Mouse (Mus musculus) embryonic stem cell, embryonic (primary cell): ENCODE data around the gene Adamts13.

ENCODE experiments used
- CTCF ChIA-PET, 4 experiments: fragments of 300-600 bp in 2 of 4; fragments of 350-600 bp in 2 of 4; sonication (Branson Sonifier 250); formaldehyde crosslinking; loops; one replicate each; lab custom pipeline; 2022; ENCODE audit warnings: inconsistent platforms in 2 of 4; lab: Charles Lee
- POLR2A ChIA-PET, 4 experiments: fragments of 300-600 bp in 2 of 4; fragments of 350-600 bp in 2 of 4; sonication (Branson Sonifier 250); formaldehyde crosslinking; loops; one replicate each; lab custom pipeline; 2022; ENCODE audit warnings: antibody characterized with exemption in 4 of 4, inconsistent platforms in 1 of 4; lab: Charles Lee

Adamts13 gene

DNA sequence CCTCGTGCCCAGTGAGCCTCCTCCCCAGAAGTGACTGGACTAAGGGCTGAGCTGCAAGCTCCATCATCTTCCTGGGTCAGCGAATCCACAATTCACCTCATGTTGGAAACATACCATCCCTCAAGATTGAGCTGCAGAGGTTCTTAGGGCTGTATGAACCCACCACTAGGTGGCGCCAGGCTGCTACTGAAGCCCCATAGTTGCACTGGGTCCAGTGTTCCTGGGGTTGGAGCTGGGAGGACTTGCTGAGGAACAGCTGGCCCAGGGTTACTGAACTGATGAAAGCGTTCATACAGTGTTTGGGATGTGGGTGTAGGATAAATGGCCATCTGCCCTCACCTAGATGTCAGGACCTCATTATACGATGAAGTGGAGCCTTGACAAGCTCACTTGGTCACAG lies 44.6 kb downstream of the Adamts13 start:
- CTCF ChIA-PET: interaction anchor here (0.6 to 3.4 kb wide), 73 partner anchors 8 to 1589 kb away, joined by 3 to 71 read pairs (median 4); partner anchors contain the start of genes Slc2a6 (in 4 of the 4), Surf6 (in 2 of the 4), Agpat2 (in 1 of the 4) and Cacfd1 (in 1 of the 4)
- POLR2A ChIA-PET: interaction anchor here (0.7 to 4.2 kb wide), 21 partner anchors 8 to 514 kb away, joined by 3 to 19 read pairs (median 4); partner anchors contain the start of genes Slc2a6 (in 3 of the 4), Cacfd1 (in 1 of the 4), Stkld1 (in 1 of the 4) and Surf6 (in 1 of the 4)

DNA sequence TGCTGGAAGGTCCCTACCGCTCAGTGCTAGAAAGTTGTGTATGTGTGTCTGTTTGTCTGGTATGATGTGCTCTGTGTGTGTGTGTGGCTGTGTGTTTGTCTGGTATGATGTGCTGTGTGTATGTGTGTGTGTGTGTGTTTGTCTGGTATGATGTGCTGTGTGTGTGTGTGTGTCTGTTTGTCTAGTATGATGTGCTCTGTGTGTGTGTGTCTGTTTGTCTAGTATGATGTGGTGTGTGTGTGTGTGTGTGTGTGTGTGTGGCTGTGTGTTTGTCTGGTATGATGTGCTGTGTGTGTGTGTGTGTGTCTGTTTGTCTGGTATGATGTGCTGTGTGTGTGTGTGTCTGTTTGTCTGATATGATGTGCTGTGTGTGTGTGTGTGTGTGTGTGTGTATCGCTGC lies 46.3 kb downstream of the Adamts13 start:
- CTCF ChIA-PET: interaction anchor here in 1 of 4 experiments (3.0 kb wide), 1 partner anchor 8 kb away, joined by 35 read pairs; the partner anchor contains the start of gene Slc2a6

DNA sequence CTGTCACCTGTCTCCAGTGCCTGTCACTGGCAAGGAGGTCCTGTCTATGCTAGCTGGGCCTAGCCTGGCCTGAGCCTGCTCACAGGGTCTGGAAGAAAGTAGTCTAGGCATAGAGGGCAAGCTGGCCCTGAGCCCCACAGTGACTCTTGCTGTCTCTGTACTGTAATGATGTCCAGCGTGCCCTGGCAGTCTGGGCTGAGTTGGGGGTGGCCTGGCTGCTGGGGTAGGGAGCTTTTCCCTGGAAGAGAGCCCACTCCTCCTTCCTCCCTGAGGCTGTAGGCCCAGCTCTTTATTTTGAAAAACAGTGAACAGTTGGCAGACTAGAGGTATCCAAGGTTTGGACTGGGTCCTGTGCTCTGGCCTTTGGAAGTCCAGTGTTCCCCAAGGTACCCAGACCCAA lies 47.9 kb downstream of the Adamts13 start:
- CTCF ChIA-PET: interaction anchor here in 2 of 4 experiments (0.6 to 1.1 kb wide), 2 partner anchors 18 to 1515 kb away, joined by 3 read pairs; no protein-coding TSS in a partner anchor

More for the DNA sequence above, 46.3 kb downstream of the Adamts13 start:
- POLR2A ChIA-PET: interaction anchor here in 3 of 4 experiments (0.7 to 4.2 kb wide), 4 partner anchors 8 to 1188 kb away, joined by 3 to 19 read pairs (median 4); partner anchors contain the start of genes Slc2a6 (in 2 of the 3) and Cacfd1 (in 1 of the 3)

DNA sequence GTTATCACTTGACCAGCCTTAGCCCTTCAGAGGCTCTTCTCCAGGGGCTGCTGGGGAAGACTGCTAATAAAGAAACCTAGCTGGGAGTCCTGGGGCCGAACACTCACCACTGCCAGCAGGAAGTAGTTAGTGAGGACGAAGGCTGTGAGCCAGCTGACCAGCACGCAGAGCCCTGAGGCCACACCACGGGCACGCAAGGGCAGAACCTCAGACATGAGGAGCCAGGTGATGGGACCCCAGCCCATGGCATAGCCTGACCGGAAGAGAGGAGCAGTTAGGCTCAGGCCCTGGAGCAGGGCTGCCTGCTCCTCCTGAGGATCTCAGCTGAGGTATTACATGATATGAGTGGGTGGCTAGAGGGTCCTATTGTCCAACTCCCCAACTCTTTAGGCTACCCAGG lies 49.4 kb downstream of the Adamts13 start:
- ChIA-PET CTCF (interaction anchor here (0.5 to 1.3 kb wide), 4 partner anchors 16 to 829 kb away, joined by 3 to 7 read pairs (median 4); no protein-coding TSS in a partner anchor), POLR2A (interaction anchor here in 1 of 4 experiments (1.0 kb wide), 2 partner anchors 9 to 111 kb away, joined by 3 read pairs; no protein-coding TSS in a partner anchor)

More for the DNA sequence above, 47.9 kb downstream of the Adamts13 start:
- POLR2A ChIA-PET: no interaction called here

DNA sequence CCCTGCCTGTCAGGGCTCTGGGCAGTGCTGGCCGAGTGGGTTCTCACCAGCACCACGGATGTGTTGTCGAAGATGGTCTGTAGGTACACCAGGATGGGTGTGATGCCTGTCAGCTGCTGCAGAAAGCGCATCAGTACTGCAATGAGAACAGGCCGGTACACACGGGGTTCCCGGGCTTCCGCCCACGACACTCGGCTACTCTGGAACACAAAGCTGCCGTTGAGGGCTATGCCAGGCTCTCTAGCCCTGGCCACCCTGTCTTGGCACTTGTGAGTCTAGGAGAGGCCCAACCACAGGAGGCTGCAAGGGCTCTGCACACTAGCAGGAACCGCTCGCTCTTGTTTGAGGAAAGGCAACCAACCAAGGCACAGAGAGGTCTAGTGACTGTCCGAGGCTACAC lies 50.9 kb downstream of the Adamts13 start:
- ChIA-PET CTCF (interaction anchor here (0.5 to 5.7 kb wide), 5 partner anchors 14 to 388 kb away, joined by 3 to 26 read pairs (median 4); no protein-coding TSS in a partner anchor), POLR2A (interaction anchor here in 3 of 4 experiments (0.5 to 1.5 kb wide), 8 partner anchors 8 to 1602 kb away, joined by 3 to 5 read pairs (median 4); no protein-coding TSS in a partner anchor)

DNA sequence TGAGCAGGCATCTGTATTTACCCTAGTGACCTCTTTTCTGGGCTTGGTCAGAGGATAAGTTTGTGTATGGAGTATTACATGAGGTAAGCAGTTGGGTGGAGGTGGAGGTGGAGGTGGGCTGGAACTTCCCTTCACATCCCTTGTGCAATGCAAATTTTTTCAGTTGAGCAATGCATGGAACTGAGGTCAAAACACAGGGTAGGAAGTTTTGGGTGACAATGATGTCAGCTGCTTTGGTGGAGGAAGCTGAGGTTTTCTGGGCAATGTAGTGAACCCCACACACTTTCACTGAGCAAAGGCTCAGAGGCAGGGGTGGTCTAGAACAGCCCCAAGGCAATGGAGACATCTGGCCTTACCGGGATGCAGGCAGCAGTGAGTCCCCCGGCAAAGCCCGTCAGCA lies 52.3 kb downstream of the Adamts13 start:
- ChIA-PET CTCF (interaction anchor here (0.9 to 5.7 kb wide), 8 partner anchors 7 to 378 kb away, joined by 3 to 26 read pairs (median 4); no protein-coding TSS in a partner anchor), POLR2A (interaction anchor here in 2 of 4 experiments (0.6 to 1.5 kb wide), 3 partner anchors 8 to 537 kb away, joined by 3 to 5 read pairs (median 4); no protein-coding TSS in a partner anchor)

DNA sequence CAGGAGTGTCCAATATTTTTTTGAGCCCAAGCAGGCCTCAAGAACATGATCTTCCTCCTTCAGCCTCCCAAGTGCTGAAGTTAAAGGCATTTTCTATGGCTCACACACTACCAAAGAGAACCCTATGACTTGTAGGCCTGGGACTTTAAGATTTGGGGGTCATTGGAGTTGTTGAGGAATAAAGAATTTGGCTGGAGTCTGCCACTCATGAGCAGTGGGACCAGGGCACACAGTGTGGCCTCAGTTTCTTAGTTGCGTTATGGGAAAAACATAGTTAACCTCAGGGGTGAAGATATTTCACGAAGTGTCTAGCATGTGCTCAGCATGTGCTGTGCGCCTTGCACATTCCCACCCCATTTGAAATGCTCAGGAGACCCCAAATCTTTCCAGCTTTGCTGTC lies 53.1 kb downstream of the Adamts13 start:
- ChIA-PET POLR2A (interaction anchor here in 1 of 4 experiments (2.3 to 2.8 kb wide), 2 partner anchors 9 to 13 kb away, joined by 7 to 19 read pairs; no protein-coding TSS in a partner anchor), CTCF (interaction anchor here in 3 of 4 experiments (0.9 to 5.7 kb wide), 6 partner anchors 8 to 379 kb away, joined by 3 to 35 read pairs (median 14); no protein-coding TSS in a partner anchor)

DNA sequence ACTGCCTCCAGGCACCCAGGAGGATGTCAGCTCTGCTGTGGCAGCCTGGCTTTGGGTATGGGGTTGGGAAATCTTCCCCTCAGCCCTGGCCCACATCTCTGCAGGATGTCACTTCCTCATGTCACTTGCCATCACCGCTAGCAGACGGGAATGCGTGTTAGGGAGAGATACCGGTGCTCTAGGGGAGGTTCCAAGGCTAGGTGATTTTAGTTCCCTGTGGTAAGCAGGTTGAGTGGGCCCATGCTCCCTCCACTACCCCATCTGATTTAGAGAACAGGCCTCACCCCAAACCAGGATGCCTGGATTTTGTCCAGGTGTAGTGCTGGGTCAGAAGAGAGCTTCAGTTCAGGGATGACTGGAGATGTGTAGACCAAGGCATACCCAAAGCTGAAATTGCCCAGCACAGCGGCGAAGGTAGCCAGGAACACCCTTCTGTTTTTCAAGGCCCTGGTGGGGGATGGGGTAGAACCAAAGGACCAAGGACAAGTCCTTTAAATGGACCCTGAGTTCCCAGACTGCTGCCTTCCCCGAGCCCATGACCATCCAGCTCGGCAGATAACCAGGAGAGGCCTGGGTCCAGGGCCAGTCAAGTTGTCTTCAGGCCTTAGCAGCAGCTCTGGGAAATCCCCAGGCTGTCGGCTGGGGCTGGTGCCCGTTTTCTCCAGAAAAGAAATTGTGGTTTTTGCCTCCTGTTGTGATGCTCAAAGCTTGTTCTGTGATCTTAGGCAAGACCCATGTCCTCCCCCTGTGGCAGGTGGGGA lies 53.8 kb downstream of the Adamts13 start:
- CTCF ChIA-PET: interaction anchor here (0.9 to 5.7 kb wide), 14 partner anchors 9 to 210 kb away, joined by 3 to 35 read pairs (median 6); no protein-coding TSS in a partner anchor
- POLR2A ChIA-PET: interaction anchor here in 3 of 4 experiments (0.6 to 2.8 kb wide), 20 partner anchors 8 to 391 kb away, joined by 3 to 19 read pairs (median 3); partner anchors contain the start of gene Surf6 (in 2 of the 3)

DNA sequence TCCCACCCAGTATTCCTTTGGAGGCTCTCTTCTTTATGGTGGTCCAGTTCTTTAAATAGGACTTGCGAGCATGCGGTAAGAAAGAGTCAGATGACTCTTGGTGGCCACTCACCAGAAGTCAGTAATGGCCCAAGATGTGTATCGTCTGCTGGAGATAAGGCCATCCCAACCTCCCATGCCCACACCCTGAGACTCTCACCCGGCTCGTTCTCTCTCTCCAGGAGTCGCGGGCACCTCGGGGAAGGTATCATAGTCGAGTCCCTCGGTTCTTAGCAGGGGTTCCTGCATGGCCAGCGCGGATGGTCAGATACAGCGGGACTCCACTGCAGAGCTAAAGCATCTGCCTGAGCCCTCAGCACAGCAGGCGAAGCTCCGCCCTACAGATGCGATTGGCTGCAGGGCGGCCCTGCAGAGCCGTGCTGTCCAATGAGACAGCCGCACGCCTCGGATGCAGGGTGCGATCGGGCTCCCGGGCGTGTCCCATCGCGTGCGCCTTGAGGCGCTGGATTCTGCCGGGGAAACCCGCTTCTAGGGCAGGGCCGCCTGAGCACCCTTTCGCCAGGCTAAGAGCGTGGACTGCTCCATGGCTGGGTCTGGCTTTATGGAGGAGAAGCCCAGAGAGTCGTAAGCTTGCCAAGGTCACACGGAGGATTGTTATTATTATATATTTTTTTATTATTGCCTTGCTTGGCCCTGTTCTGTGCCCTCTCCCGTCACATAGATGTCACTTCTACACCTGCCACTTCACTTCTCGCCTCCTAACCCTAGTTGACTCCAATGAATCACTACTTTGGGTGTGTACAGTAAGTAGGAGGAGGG lies 54.6 kb downstream of the Adamts13 start, which contains the start of gene Slc2a6:
Slc2a6 (minus strand) TSS at position 381 of the 819 bp plus-strand sequence.
- CTCF ChIA-PET: interaction anchor here (0.6 to 5.7 kb wide), 16 partner anchors 10 to 788 kb away, joined by 3 to 35 read pairs (median 6); no protein-coding TSS in a partner anchor
- POLR2A ChIA-PET: interaction anchor here in 3 of 4 experiments (0.5 to 2.8 kb wide), 23 partner anchors 9 to 952 kb away, joined by 3 to 19 read pairs (median 3); partner anchors contain the start of gene Surf6 (in 2 of the 3)

DNA sequence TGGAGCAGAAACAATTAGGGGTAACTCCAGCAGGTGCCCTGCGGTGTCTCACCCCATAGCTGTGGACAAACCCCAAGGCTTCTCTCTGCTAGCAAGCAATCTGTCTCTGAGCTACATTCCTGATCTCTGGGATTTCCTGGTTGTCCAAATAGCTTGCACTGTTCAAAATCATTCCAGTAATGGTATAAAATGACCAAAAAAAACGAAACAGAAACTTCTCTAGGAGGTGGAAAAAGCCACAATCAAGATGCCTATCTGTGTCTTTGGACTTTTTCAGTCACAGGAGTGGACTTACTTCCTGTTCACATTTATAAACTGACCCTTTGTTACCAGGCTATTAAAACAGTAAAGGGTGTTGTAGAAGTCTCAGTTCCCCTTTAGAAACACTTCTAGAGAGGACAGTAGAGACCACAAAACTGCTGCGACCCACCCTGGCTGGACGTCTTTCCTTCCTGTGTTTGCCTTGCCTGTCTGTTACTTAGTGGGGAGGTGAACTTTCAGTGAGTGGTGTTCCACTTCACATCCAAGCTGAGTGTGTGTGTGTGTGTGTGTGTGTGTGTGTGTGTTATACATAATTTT lies 55.3 kb downstream of the Adamts13 start:
- CTCF ChIA-PET: interaction anchor here (0.6 to 5.7 kb wide), 16 partner anchors 10 to 787 kb away, joined by 3 to 35 read pairs (median 4); no protein-coding TSS in a partner anchor

DNA sequence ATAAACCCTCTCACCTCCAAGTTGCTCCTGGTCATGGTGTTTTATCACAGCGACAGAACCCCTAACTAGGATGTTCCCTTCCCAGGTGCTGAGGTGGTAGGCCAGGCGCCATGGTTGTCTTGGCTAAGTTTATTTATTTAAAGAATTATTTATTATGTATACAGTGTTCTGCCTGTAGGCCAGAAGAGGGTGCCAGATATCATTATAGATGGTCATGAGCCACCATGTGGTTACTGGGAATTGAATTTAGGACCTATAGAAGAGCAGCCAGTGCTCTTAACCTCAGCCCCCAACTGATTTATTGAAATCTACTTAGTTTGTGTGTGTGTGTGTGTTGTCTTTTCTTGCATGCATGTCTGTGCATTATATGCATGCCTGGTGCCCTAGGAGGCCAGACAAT lies 59.1 kb downstream of the Adamts13 start:
- CTCF ChIA-PET: interaction anchor here (0.7 to 1.8 kb wide), 4 partner anchors 14 to 42 kb away, joined by 3 to 13 read pairs (median 4); no protein-coding TSS in a partner anchor
- POLR2A ChIA-PET: interaction anchor here in 2 of 4 experiments (0.7 to 2.2 kb wide), 4 partner anchors 15 to 397 kb away, joined by 3 to 9 read pairs (median 3); partner anchors contain the start of genes Med22 (in 1 of the 2) and Rpl7a (in 1 of the 2)

More for the DNA sequence above, 55.3 kb downstream of the Adamts13 start:
- POLR2A ChIA-PET: interaction anchor here in 3 of 4 experiments (0.5 to 2.8 kb wide), 15 partner anchors 9 to 952 kb away, joined by 3 to 19 read pairs (median 4); partner anchors contain the start of gene Surf6 (in 1 of the 3)

DNA sequence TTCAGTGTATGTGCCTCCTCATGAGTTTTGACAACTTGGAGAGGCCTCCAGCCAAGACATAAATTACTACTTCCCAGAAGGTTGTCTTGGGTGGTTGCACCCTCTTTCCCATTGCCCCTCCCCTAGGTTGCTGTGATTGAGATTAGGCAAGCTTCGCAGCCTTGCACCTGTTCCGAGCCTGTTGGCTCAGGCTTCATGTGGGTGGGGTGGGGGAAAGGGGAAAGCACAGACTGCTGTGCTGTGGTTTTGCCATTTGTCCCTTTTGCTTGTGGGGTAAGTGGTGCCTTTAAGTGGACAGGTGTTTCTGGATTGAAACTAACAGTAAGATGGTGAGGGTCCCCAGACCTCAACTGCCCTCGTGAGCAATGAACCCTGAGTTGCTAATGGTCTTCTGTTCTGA lies 62.8 kb downstream of the Adamts13 start:
- ChIA-PET CTCF (interaction anchor here in 2 of 4 experiments (5.8 to 8.7 kb wide), 2 partner anchors 18 to 199 kb away, joined by 62 to 99 read pairs; no protein-coding TSS in a partner anchor), POLR2A (interaction anchor here in 1 of 4 experiments (0.9 kb wide), 1 partner anchor 400 kb away, joined by 3 read pairs; no protein-coding TSS in a partner anchor)

DNA sequence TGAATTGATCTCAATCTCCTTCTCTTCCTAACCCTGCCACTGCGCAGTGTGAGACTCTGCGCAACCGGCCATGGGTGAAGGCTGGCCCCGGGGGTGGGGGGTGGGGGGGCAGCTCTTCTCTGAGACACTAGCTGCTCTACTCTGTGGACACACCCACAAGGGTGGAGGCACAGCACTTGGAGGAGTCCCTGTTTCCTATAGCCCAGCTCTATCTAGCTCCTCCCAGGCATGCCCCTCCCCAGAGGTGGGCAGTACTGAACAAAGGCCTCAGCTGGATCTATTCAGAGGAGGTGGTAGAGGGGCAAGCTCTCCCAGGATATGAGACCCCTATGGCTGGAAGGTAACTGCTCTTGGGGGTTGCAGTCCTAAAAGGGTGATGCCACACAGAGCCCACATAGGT lies 63.8 kb downstream of the Adamts13 start:
- ChIA-PET CTCF (interaction anchor here in 3 of 4 experiments (0.7 to 8.7 kb wide), 9 partner anchors 9 to 209 kb away, joined by 3 to 99 read pairs (median 12); partner anchors contain the start of gene Slc2a6 (in 1 of the 3)), POLR2A (no interaction called here)

DNA sequence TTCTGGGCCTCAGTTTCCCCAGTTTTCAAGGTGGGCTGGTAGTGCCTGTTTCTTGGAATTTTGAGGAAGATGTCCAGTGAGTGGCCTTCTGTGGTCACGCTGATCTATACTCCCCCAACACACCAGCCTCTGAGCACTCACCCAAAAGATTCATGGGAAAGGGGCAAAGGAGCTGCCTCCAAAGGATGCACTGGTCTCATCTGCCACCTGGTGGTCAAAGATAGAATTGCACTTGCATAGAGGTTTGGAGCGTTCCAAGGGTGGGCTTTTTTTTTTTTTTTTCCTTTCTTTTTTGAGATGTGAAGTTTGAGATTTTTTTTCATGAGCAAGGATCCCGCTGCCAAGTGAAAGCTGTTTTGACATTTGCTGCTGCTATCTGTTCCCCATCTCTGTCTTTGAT lies 65.4 kb downstream of the Adamts13 start:
- CTCF ChIA-PET: interaction anchor here (0.5 to 8.7 kb wide), 80 partner anchors 8 to 713 kb away, joined by 3 to 99 read pairs (median 4); partner anchors contain the start of genes Slc2a6 (in 3 of the 4), Adamts13 (in 1 of the 4), Agpat2 (in 1 of the 4) and Surf6 (in 1 of the 4)
- POLR2A ChIA-PET: interaction anchor here (0.6 to 2.1 kb wide), 24 partner anchors 11 to 695 kb away, joined by 3 to 7 read pairs (median 4); partner anchors contain the start of genes Surf1 (in 2 of the 4), Surf2 (in 2 of the 4), Slc2a6 (in 1 of the 4) and Surf6 (in 1 of the 4)

DNA sequence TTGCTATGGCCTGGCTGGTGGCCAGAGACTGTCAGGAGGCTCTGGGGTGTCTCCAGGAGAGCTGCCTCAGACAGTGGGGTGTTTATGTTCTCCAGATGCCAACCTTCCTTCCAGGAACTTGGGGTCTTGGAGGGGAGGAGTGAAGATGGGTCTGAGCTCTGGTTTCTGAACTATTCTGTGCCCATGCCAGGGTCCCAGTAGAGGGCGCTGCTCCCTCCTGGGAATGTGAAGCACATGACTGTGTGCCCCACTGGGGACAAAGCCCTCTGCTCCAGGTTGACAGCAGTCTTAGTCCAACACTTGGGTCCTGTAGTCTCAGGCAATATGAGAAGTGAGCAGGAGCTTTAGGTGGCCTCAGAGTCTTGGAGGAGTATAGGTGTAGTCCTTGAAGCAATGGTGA lies 66.1 kb downstream of the Adamts13 start:
- POLR2A ChIA-PET: interaction anchor here in 3 of 4 experiments (0.5 to 2.1 kb wide), 15 partner anchors 12 to 696 kb away, joined by 3 to 7 read pairs (median 3); partner anchors contain the start of genes Slc2a6 (in 1 of the 3) and Surf6 (in 1 of the 3)
- CTCF ChIA-PET: interaction anchor here (0.5 to 8.7 kb wide), 63 partner anchors 8 to 714 kb away, joined by 3 to 99 read pairs (median 4); partner anchors contain the start of genes Slc2a6 (in 3 of the 4), Adamts13 (in 1 of the 4) and Agpat2 (in 1 of the 4)
